Mouse (Mus musculus) adipocyte (in vitro differentiated cells): ENCODE data around the gene Vrtn.

ENCODE experiments used
- DNase-seq: peaks from one replicate; pipeline ENCODE4 v3.0.0-alpha.2; 2016; ENCODE audit warnings: low spot score

The Vrtn gene

GRCm38 (mm10) chr12:84687531-84687930 is 46.7 kb downstream of the Vrtn start:
- DNase-seq, result no peak

- no peak for DNase-seq
These were observed 48.2 kb downstream of the Vrtn start for GRCm38 (mm10) chr12:84689051-84689450.

- DNase-seq, result no peak
These were observed 50.5 kb downstream of the Vrtn start for GRCm38 (mm10) chr12:84691347-84691746.

- DNase-seq, result no peak
These were observed 51.3 kb downstream of the Vrtn start for GRCm38 (mm10) chr12:84692141-84692540.

GRCm38 (mm10) chr12:84698319-84699081 is 57.7 kb downstream of the Vrtn start, which contains the start of gene Syndig1l:
Syndig1l (minus strand) TSS chr12:84698831.
- no peak for DNase-seq
